Mouse (Mus musculus): ENCODE measurements around the gene Hras. TPM values are rescaled to one million over a fixed set of nuclear protein-coding genes. Genes with fewer than 3 reads are reported as not detected.

The Hras gene
- polyA plus RNA-seq, 1 experiment from 2014 or later: 46.2 TPM

DNA sequence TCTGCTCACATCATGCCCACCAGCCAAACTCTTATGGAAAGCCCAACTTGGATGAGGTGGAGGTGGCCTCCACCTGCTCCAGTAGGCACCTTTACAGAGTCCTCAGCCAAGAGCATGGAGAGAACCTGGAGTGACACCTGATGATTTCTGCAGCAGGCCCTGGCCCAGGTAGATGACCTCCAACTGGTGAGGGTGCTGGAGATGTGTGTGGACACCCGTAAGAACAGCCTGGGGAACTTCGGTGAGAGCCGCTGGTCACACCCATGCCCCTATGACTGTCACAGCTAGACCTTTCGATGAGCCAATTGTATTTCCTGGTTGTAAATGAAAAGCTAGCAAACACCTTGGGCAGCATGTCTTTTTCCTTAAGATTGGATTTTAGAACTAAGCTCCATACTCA, 4.3 kb upstream of the Hras start:
- no peak for TF ChIP-seq EP300 (IDR thresholded peaks at IDR 0.05; ENCODE audit: low read depth)
- TF ChIP-seq CTCF (IDR thresholded peaks at IDR 0.05; ENCODE audit: low read depth): no peak
- WGBS (ENCODE audit: insufficient replicate concordance): 89% methylated on average over 4 of the region's 4 CpGs
- no peaks in the 10 kb centered on the region for H3K36me3 ChIP-seq (replicated peaks; ENCODE audit: insufficient read depth, low read length)
- no peak overlapping the region for H3K27ac ChIP-seq (ENCODE audit: low read depth)
- no peak overlapping the region for H3K4me3 ChIP-seq (ENCODE audit: low read depth, low read length)
- peaks cover 24% of the 10 kb centered on the region for H3K4me1 ChIP-seq (ENCODE audit: insufficient read depth)
- H3K9me3 ChIP-seq (ENCODE audit: low read length): no peaks in the 10 kb centered on the region
- H3K4me2 ChIP-seq (ENCODE audit: low read depth, low read length): no peak overlapping the region
- ATAC-seq (no peak), DNase-seq (no peak)
- H3K27me3 ChIP-seq (ENCODE audit: insufficient read depth, low read length): no peaks in the 10 kb centered on the region
- no peak overlapping the region for H3K9ac ChIP-seq (replicated peaks)

- DNase-seq: no peak
These were observed 2.9 kb upstream of the Hras start for GRCm38 (mm10) chr7:141196619-141197282.

GRCm38 (mm10) chr7:141195754-141196153, 1.9 kb upstream of the Hras start:
- Histone ChIP-seq H3K27ac (ENCODE audit: low read depth) (no peak overlapping the region), H3K4me1 (ENCODE audit: insufficient read depth) (peaks cover 35% of the 10 kb centered on the region), H3K27me3 (ENCODE audit: insufficient read depth, low read length) (no peaks in the 10 kb centered on the region), H3K36me3 (replicated peaks; ENCODE audit: insufficient read depth, low read length) (peaks cover 16% of the 10 kb centered on the region), H3K4me2 (ENCODE audit: low read depth, low read length) (no peak overlapping the region), H3K4me3 (ENCODE audit: low read depth, low read length) (no peak overlapping the region), H3K9ac (replicated peaks) (no peak overlapping the region), H3K9me3 (ENCODE audit: low read length) (no peaks in the 10 kb centered on the region)
- no peak for TF ChIP-seq CTCF (IDR thresholded peaks at IDR 0.05; ENCODE audit: low read depth)
- TF ChIP-seq EP300 (IDR thresholded peaks at IDR 0.05; ENCODE audit: low read depth): no peak
- 83% methylated on average over 2 of the region's 2 CpGs for WGBS (ENCODE audit: insufficient replicate concordance)
- ATAC-seq (no peak), DNase-seq (no peak)

More at GRCm38 (mm10) chr7:141196619-141197282, 2.9 kb upstream of the Hras start:
- Histone ChIP-seq H3K36me3 (replicated peaks; ENCODE audit: insufficient read depth, low read length) (peaks cover 6% of the 10 kb centered on the region), H3K27ac (ENCODE audit: low read depth) (no peak overlapping the region), H3K27me3 (ENCODE audit: insufficient read depth, low read length) (no peaks in the 10 kb centered on the region), H3K9ac (replicated peaks) (no peak overlapping the region), H3K4me3 (ENCODE audit: low read depth, low read length) (no peak overlapping the region), H3K4me2 (ENCODE audit: low read depth, low read length) (peak overlapping the region; percentile 6; the same call in 1 of the 2 replicates), H3K4me1 (ENCODE audit: insufficient read depth) (peaks cover 35% of the 10 kb centered on the region), H3K9me3 (ENCODE audit: low read length) (no peaks in the 10 kb centered on the region)
- TF ChIP-seq EP300 (IDR thresholded peaks at IDR 0.05; ENCODE audit: low read depth): no peak
- no peak for TF ChIP-seq CTCF (IDR thresholded peaks at IDR 0.05; ENCODE audit: low read depth)
- 81% methylated on average over 8 of the region's 8 CpGs for WGBS (ENCODE audit: insufficient replicate concordance)
- no peak for ATAC-seq

DNA sequence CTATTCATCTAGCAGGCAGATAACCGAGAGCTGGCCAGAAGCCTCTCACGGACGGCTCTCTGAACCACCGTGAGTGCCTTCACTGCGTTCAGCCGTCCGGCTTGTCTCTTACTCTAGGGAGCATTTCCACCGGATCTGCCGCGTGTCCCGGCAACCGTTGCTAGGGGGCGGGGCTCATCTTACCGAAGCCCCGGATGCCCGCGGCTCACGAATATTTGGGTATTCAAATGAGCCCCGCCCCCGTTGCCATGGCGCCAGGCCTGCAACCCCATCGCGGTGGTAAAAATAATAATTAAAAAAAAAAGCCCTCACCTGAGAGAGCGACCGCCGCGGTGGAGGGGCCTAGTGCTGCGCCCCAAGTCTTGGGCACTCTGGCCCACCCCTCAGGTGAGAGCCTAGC, 1.0 kb upstream of the Hras start:
- peak overlapping the region; percentile 96 for H3K9ac ChIP-seq (replicated peaks)
- H3K27me3 ChIP-seq (ENCODE audit: insufficient read depth, low read length): no peaks in the 10 kb centered on the region
- peak overlapping the region; percentile 95 for H3K4me3 ChIP-seq (ENCODE audit: low read depth, low read length)
- H3K4me1 ChIP-seq (ENCODE audit: insufficient read depth): peaks cover 35% of the 10 kb centered on the region
- DNase-seq: peak; percentile 95
- ATAC-seq: peak; percentile 4; the same call in 1 of the 2 replicates
- no peaks in the 10 kb centered on the region for H3K9me3 ChIP-seq (ENCODE audit: low read length)
- WGBS (ENCODE audit: insufficient replicate concordance): under 1% methylated on average over 28 of the region's 28 CpGs
- H3K4me2 ChIP-seq (ENCODE audit: low read depth, low read length): peak overlapping the region; percentile 100
- H3K36me3 ChIP-seq (replicated peaks; ENCODE audit: insufficient read depth, low read length): peaks cover 25% of the 10 kb centered on the region
- H3K27ac ChIP-seq (ENCODE audit: low read depth): peak overlapping the region; percentile 91
- TF ChIP-seq EP300 (IDR thresholded peaks at IDR 0.05; ENCODE audit: low read depth): no peak

DNA sequence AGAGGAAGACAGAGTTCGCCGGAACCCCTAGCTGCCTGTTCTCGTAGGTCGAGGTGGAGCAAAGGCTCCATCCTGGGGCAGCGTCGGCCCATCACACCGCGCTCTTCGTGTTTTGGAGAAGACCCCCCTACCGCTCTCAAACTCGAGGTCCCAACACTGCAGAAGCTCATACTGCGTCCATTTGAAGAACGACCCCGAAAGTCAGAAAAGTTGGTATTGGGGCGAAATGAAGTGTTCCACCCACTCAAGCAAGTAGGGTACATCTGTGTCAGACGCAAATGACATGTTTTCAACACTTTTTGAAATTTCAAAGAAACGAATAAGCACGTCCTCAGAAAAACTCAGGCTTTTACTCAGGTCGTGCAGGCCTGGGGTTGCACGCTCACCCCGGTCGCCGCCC, 604 bp upstream of the Hras start:
- Histone ChIP-seq H3K27me3 (ENCODE audit: insufficient read depth, low read length) (no peaks in the 10 kb centered on the region), H3K9ac (replicated peaks) (peak overlapping the region; percentile 96), H3K4me2 (ENCODE audit: low read depth, low read length) (peak overlapping the region; percentile 100), H3K36me3 (replicated peaks; ENCODE audit: insufficient read depth, low read length) (peaks cover 27% of the 10 kb centered on the region), H3K27ac (ENCODE audit: low read depth) (peak overlapping the region; percentile 91), H3K9me3 (ENCODE audit: low read length) (no peaks in the 10 kb centered on the region), H3K4me3 (ENCODE audit: low read depth, low read length) (peak overlapping the region; percentile 95), H3K4me1 (ENCODE audit: insufficient read depth) (peaks cover 35% of the 10 kb centered on the region)
- DNase-seq: no peak
- no peak for TF ChIP-seq CTCF (IDR thresholded peaks at IDR 0.05; ENCODE audit: low read depth)
- TF ChIP-seq EP300 (IDR thresholded peaks at IDR 0.05; ENCODE audit: low read depth): no peak
- no peak for ATAC-seq
- WGBS (ENCODE audit: insufficient replicate concordance): under 1% methylated on average over 23 of the region's 23 CpGs

- DNase-seq: peak; percentile 62
- under 1% methylated on average over 35 of the region's 43 CpGs for WGBS (ENCODE audit: insufficient replicate concordance)
These were observed 403 bp downstream of the Hras start for GRCm38 (mm10) chr7:141193348-141193856.

More at GRCm38 (mm10) chr7:141193348-141193856, 403 bp downstream of the Hras start:
- Histone ChIP-seq H3K4me1 (ENCODE audit: insufficient read depth) (peaks cover 31% of the 10 kb centered on the region), H3K4me3 (ENCODE audit: low read depth, low read length) (peak overlapping the region; percentile 95), H3K27me3 (ENCODE audit: insufficient read depth, low read length) (no peaks in the 10 kb centered on the region), H3K36me3 (replicated peaks; ENCODE audit: insufficient read depth, low read length) (peaks cover 32% of the 10 kb centered on the region), H3K9me3 (ENCODE audit: low read length) (no peaks in the 10 kb centered on the region), H3K9ac (replicated peaks) (peak overlapping the region; percentile 96), H3K4me2 (ENCODE audit: low read depth, low read length) (peak overlapping the region; percentile 100), H3K27ac (ENCODE audit: low read depth) (peak overlapping the region; percentile 91)
- TF ChIP-seq CTCF (IDR thresholded peaks at IDR 0.05; ENCODE audit: low read depth) (no peak), EP300 (IDR thresholded peaks at IDR 0.05; ENCODE audit: low read depth) (no peak)
- peak; percentile 9 for ATAC-seq

All from liver, postnatal 0 days (tissue).